Mouse (Mus musculus) megakaryocyte, adult 5-6 weeks (primary cell): ENCODE results near the gene Dtx1. TPM values are rescaled to one million over a fixed set of nuclear protein-coding genes. Genes with fewer than 3 reads are reported as not detected.

Experiments used
- ATAC-seq: 2 replicates; pipeline ENCODE4 v1.8.0; 2016; ENCODE audit warnings: mild to moderate bottlenecking, inconsistent platforms; ENCODE audit not compliant: poor library complexity, severe bottlenecking
- total RNA-seq, 2 experiments: library from RNA; stranded (forward) in 1 of 2; stranded (reverse) in 1 of 2; fragments of 153-499, 151-499 nt in 1 of 2; fragments of 221-1000, 200-1000 nt in 1 of 2; gene quantifications; 2 replicates each; pipeline versions ENCODE4 v1.2.3 to v1.2.4; 2015 to 2017

Dtx1 gene
- total RNA-seq, 2 experiments from 2014 or later, result 0.40 TPM; not detected in 1

DNA sequence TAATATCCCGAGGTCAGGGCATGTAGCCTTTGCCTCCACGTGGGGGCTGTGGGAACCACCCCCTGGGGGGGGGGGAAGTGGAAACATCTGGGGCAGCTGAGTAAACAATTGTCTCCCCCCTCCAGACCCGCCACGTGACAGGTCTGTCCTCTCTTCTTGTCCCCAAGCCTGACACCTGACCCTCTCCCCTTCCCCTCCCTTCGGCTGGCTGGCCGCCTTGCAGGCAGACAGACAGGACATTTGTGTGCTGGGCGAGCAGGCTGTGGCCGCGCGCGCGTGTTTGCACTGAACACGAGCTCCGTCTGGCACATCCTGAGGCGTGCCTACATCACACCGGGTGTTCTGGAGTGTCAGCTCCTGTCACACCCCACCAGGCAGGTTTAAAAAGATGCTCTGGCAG is 5.2 kb downstream of the Dtx1 start:
- no peak for ATAC-seq

DNA sequence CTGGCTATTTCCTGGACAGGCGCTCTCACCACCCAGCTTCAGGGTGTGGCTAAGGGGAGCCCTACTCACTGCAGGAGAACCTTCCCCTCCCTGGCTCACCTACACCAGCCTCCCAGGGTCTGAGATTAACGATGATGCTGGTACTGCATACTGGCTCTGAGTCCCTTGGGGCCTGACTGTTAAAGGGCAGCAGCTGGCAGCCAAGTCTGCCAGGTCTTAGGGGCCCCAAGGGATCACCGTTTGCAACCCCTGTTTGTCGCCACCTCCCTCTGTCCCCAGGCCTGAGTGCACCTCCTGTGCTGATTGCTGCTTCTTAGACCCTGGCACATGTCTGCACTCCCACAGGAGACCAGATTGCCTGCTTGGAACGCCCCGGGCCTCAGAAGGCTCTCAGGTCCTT is 7.3 kb downstream of the Dtx1 start:
- ATAC-seq, result no peak

- ATAC-seq, result no peak
These were observed 8.1 kb downstream of the Dtx1 start for GRCm38 (mm10) chr5:120703660-120704059.

DNA sequence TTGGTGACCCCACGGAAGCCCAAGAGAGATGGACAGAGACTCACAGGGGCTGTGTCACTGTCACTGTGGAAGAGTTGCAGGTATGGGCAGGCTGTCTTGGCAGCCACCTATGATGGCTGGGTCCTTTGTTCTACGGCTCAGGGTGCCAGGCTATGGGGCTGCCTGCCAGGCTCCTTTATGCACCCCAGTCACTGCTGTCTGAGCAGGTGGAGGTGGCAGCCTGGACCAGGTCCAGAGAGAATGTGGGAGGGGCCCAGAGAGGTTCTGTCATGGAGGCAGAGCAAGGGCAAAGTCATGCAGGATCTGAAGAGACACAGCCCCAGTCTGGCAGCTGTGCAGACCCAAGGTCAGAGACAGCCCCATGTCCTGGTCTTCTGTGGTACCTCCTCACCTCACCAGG is 8.8 kb downstream of the Dtx1 start:
- ATAC-seq, result no peak

GRCm38 (mm10) chr5:120702421-120702820 is 9.3 kb downstream of the Dtx1 start:
- no peak for ATAC-seq

GRCm38 (mm10) chr5:120700996-120701790 is 10.5 kb downstream of the Dtx1 start:
- no peak for ATAC-seq

DNA sequence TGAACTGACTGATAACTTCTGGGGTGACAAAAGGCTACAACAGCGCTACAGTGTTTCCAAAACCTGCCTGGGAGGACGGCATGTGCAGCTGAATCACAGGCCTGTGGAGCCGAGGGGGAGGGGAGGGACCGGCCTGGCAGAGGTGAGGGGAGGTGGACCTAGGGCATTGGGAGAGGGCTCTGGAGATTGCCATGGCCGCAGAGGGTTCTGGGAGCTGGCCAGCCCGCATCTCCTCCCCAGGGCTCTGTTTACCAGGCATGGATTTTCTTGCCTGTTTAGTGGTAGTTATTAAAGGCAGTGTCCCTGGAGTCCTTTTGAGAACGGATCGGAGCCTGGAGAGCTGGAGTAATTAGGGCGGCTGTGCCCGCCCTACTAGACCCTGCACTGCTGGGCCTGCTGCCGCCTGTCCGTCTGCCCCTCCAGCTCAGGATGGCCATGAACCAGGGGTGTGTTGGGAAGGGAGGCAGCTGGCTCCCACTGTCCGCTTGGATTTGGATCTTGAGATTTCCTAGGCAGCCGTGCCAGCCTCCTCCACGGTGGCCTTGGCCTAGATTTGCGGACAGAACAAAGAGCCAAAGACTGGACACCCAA is 12.8 kb downstream of the Dtx1 start:
- no peak for ATAC-seq

DNA sequence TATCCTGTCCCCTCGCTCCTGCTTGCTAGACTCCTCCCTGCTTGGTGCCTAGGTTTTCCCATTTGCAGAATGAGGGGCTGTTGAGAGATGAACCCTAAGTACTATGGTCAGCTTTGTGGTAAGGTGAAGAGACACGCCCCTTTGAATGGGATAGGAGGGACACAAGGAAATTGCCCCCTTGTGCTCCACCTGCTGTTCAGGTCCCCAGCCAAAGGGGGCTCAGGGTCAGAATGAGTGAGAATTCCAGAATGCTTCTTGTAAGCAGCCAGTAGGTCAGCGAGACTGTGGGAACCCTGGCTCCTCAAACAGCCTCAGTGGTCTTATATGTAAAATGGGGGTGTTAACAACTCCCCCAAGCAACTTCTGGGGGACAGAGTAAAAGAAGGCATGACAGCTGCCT is 13.5 kb downstream of the Dtx1 start:
- ATAC-seq, result no peak

- no peak for ATAC-seq
These were observed 14.9 kb downstream of the Dtx1 start for GRCm38 (mm10) chr5:120696865-120697264.

DNA sequence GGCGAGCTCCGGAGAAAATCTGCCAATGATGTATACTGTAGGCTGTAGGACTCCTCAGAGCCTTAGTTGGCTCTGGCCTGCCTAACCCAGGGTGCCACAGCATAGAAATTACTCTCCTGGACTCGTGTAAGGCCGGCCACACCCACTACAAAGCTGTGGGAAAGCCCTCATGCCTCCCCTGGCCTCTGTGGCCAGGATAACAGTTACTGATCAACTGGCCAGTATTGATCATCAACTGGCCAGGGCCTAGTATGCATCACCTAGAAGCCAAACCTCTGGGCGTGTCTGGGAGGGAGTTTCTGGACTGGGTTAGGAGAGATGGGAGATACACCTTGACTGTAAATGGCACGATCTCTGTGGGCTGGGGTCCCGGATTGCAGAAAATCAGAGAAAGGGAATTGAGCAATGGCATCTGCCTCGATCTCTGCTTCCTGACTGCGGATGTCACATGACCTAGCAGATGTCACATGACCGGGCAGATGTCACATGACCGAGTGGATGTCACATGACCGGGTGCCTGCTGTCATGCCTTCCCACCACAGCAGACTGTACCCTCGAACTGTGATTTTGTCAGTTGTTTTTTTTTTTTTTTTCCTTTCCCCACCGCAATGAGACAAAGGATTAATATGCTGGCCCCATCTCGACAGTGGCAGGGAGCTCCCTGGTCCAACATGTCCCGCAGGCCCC is 15.5 kb downstream of the Dtx1 start:
- ATAC-seq, result no peak

DNA sequence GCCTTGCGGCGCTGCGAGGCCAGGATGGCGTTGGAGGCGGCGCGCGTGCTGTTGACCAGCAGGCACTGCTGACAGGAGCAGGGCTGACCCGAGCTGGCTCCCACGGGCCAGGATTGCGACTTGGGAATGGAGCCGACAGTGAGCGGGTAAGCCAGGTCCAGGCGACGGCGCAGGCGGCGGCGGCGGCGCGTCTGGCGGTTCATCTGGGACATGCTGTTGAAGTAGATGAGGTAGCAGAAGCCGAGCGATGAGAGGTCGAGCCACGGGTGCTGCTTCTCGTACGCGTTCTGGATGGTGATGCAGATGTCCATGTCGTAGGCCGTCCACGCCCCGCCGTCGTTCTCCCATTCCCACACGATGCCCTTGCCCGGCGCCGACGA is 17.0 kb downstream of the Dtx1 start:
- no peak for ATAC-seq

DNA sequence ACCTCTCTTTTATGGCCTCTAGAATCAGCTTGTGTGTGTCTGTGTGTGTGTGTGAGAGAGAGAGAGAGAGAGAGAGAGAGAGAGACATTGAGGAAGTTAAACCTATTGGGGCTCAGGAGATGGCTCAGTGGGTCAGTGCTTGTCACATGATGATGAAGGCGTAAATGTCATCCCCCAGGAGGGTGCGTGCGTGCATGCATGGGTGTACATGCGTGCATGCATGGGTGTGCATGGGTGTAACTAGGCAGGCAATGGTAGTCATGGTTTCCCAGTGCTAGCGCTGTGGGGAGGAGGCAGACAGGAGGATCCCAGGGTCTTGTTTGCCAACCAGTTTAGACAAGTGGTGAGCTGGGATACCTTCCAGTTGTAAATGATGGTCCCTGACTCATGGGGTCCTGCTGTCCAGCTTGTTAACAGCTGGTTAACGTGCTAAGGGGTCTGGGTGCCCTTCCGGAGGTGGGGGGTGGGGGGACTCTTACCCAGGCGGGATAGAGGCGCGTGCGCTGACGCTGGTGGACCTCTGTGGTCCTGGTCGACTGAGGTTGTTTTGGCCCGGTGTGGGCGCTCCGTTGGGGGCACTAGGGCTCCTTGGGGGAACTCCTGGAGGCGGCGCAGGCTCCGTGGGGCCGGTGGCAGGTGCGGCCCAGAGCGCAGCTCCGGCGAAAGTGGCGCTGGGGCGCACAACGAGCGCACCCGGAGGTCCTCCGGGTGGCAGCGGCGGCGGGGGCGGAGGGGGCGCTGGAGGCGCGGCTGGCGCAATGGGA is 17.6 kb downstream of the Dtx1 start:
- no peak for ATAC-seq

DNA sequence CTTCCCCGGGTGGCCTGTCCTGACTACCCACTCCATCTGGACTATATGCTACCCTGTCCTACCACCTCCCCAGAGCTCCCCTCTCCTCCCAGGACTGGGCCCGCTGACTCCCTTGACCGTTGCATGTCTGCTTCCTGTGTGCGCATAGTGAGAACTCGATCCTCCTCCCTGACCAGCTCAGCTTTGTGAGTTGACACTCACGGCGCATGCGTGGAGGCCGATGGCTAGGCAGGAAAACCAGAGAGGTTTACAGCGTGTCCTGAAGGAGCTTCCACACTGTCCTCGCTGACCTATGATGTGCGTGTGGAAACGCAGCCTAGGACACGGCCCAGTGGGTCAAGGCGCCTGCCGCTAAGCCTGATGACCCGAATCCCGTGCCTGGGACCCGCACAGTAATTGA is 19.7 kb downstream of the Dtx1 start:
- no peak for ATAC-seq

- no peak for ATAC-seq
These were observed 21.3 kb downstream of the Dtx1 start for GRCm38 (mm10) chr5:120690417-120690816.

GRCm38 (mm10) chr5:120688434-120688833 is 23.3 kb downstream of the Dtx1 start:
- ATAC-seq, result no peak

GRCm38 (mm10) chr5:120687897-120688296 is 23.8 kb downstream of the Dtx1 start:
- ATAC-seq, result no peak

DNA sequence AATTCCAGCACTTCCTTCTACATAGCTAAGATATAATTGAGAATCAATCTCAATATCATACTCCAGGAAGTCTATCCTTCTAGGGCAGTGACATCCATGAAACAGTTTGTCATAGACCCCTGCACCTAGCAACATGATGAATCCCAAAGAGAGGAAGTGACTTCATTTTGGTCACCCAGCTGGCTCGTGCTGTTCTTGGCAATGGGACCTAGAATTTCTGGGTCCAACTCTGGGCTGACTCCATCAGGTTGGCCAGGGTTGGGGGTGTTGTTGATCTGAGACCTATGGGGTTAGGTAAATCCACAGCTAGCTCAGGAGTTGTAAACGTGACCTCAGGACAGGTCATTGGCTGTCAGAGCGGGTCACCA is 24.3 kb downstream of the Dtx1 start:
- no peak for ATAC-seq

GRCm38 (mm10) chr5:120686749-120687483 is 24.8 kb downstream of the Dtx1 start:
- ATAC-seq, result no peak

GRCm38 (mm10) chr5:120685678-120686077 is 26.0 kb downstream of the Dtx1 start:
- no peak for ATAC-seq

GRCm38 (mm10) chr5:120682982-120683771 is 28.6 kb downstream of the Dtx1 start:
- no peak for ATAC-seq
